Mouse (Mus musculus): ENCODE data around the gene Hspb9.

The Hspb9 gene

DNA sequence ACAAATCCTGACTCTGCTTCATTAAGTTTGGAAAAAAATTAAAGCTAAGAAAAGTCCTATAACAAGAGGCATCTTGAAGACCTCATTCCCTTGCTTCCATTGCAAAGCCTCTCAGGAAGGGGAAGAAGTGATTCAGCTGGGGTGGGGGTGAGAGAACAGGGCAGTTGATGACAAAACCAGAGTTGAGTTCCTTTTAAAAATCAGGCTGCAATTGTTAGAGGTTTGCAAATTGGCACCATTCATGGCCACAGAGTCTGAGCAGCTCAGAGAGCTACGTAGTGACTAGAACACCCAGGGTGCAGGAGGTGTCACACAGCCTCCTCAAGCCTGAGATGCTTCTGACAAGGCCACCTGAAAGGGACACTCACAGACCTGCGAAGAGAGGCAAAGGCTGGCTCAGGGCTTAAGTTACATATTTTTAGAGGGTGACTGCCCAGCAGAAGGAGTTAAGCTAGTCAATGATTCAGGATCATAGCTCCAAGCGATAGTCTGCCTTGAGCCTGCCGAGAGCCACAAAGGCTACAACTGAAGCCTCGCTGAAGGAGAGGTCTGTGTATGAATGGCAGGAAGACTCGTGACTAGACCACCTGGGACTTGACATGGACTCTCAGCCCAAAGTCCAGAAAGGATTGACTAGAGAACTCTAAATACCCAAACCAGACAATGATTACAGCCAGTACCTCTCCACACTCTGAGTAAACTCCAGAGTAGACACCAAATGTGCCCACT, 17.0 kb downstream of the Hspb9 start:
- DNase-seq (ENCODE audit: extremely low spot score, low spot score) = no peak

DNA sequence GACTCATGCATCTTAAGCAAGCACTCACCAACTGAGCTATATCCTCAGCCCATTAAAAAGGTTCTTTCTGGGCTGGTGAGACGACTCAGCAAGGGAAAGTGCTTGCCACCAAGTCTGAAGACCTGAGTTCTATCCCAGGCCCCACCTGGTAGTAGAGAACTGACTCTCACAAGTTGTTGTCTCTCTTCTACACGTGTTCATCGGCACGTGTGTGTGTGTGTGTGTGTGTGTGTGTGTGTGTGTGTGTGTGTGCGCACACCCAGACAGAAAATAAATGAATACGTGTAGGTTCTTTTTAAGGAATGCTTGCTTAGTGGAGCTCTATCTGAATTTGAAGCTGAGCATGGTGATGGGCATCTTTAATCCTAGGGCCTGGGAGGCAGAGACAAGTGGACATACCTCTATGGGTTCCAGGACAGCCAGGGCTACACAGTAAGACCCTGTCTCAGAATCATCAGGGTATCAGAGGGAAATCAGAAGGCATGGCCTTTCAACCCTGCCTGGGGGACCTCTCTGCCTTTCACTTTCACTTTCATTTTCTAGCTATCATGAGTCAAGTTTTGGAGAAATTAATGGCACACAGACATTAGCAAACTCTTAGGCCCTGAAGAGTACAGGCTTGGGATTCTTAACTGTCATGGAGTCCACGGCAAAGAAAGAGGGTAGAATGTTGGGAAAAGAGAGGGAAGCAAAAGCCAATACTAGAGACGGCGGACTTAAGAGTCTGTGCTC, 21.6 kb downstream of the Hspb9 start:
- DNase-seq (ENCODE audit: extremely low spot score, low spot score) = no peak

DNA sequence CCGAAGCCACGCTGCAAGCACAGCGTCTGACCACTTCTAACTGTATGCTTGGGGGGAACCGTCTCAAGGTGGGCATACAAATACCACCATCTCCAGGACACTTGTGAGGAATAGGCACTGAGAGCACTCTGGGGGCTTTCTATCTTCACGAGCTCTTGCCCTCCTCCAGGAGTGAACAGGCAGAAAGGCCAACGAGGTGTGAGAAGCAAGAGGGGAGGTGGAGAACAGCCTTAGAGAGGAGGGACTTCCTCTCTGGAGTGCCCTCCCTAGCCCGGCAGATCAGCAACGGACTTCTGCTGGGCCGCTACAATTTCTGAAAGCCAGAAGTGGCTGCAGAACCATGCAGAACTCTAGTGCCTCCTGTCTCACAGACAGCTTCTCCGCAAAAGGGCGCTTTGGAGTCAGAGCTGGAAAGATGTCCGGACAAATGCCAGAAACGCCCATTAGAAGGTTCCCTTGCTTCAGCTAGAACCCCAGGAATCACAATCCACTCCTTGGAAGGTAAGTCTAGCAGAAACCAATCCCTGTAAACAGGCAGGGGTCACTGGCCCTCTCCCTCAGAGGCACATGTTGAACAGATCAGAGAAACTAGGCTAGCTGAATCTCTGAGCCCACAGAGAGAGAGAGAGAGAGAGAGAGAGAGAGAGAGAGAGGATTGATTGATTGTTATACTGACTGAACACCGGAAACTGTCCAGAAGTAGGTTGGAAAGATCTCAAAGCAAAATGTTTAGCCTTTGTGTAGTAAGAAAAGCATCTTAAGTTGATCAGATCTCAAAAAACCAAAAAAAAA, 22.5 kb downstream of the Hspb9 start:
- DNase-seq (ENCODE audit: extremely low spot score, low spot score) = no peak

DNA sequence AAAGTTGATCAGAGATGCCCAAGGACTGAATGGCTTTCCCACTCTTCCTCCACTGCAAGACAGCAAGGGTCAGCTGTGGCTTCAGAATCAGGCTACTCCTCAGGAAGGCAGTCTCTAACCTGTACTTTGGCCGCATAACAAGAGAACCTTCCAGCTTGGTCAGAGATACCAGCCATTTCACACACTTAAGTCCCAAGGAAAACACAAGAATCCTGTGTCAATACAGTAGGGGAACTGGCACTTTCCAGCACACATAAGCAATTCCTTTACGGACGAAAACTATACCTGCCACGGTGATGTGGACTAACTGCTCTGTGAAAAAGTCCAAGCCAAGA, 23.1 kb downstream of the Hspb9 start:
- no peak for DNase-seq (ENCODE audit: extremely low spot score, low spot score)

DNA sequence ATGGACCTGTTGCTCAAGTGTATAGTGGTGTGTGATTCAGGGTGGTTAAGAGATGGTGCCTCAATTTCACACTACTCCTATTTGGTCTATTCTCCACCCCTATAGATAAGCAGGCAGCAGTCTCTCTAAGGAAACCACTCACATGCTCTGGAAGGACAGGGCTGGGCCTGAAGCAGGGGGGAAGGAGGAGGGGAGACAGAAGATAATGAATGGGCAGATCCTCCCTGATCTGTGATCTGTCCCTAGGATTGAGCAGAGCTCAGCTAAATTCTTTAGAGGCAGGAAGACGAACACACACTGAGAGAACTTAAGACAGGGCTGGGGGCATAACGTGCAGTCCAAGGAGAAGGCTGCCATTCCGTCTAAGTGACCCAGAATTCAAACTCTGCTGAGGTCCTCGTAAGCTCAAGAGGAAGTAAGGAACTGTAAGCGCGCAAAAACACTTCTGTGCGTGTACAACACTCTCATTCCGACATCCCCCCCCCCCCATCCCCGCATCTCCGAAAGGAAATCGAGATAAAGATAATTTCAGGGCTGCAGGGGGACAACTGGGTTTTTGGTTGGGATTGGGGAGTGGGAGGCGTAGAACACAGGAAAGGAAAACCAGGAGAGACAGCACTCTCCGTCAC, 23.6 kb downstream of the Hspb9 start:
- DNase-seq (ENCODE audit: extremely low spot score, low spot score) = no peak

DNA sequence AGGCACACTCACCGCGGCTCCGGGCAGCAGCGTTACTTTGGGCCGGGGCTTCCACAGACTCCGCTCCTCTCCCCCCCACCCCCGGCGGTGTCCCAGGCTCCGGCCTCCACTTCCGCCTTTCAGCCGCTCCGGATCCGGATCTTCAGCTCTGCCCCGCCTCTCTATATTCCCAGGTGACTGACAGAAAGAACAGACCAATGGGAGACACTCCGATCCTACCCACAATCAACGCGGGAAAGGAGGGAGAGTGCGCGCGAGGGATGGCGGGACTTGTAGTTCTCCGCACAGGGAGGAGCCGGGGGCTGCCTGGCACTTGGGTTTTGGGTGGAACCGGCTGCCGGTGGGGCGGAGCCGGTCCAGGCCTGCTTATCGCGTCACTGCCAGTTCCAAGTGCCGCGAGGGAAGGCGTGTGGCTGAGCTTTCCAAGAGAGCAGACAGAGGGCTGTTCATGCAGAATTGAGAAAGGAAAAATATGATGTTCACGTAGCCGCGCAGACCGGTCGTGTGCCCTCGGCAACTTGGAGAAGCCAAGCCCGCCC, 24.5 kb downstream of the Hspb9 start, which contains the start of gene Rab5c:
Rab5c (minus strand) TSS at position 150 of the 539 bp plus-strand sequence.
- DNase-seq (ENCODE audit: extremely low spot score, low spot score) = peak; percentile 97

DNA sequence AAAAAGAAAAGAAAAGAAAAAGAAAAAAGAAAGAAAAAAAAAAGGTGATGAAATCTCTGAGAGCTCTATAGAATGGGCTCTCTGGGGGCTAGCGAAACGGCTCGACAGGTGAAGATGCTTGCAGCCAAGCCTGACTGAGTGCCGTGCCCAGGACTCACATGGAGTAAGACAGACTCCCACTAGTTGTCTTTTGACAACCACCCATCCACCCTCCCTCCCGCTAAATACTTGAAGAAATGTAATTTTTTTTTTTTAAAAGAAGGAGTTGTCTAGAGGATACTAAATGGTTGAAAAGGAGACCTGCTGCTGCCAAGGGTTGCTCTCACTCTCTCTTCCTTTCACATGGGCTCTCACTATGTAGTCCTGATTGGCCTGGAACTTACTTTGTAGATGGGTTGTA, 25.1 kb downstream of the Hspb9 start:
- no peak for DNase-seq (ENCODE audit: extremely low spot score, low spot score)

DNA sequence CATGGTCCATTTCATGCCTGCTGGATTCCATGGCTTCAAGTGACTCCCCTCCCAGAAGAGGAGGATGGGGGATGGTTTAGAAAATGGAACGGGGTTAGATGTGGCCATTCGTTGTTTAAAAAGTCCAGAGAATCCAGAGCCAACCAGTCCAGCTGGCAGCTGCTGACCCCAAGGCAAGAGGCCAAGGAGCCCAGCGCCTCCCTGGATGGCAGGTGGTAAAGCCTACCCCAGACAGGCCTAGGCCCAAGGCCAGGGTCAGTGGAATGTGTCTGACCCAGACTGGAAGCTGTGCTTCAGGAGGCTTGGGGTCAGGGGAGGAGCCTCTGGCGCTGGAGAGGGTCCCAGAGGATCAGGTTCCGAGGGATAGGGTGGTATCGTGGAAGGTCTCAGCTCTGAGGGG, 27.7 kb downstream of the Hspb9 start:
- DNase-seq (ENCODE audit: extremely low spot score, low spot score) = no peak

DNA sequence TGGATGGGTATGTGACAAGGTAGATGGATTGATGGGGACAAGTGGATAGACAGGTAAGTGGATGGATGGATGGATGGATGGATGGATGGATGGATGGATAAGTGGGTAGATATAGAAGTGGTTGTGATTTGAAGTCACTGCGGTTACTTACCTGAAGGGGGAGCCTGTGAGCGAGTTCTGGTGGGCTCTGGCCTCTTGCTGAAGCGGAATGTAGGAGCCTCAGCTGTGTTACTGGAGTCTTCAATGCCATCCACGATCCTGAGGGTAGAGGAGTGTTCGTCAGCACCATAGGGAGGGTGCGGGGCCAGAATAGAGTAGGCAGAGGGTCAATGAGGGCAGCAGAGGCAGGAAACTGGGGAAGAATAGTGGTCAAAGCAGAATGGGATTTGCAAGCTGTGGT, 31.4 kb downstream of the Hspb9 start:
- DNase-seq (ENCODE audit: extremely low spot score, low spot score) = peak; percentile 50

DNA sequence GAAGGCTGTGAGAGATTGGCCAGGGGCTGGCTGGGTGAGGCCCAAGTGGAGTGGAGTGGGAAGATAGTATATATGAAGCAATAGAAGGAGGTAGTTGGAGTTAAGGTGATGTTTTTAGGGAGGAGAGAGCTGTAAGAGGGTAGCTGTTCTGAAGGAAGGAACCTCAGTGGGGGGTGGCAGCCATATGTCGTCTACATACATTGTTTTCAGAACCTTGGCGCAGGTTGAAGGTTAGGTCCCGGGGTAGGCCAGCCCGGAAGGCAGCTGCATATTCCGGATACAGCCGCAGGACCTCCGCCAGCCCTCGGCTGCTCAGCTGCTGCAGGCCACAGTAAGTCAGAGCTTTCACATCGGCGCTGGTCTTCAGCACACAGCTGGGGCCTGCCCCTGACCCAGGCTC, 32.9 kb downstream of the Hspb9 start:
- no peak for DNase-seq (ENCODE audit: extremely low spot score, low spot score)

DNA sequence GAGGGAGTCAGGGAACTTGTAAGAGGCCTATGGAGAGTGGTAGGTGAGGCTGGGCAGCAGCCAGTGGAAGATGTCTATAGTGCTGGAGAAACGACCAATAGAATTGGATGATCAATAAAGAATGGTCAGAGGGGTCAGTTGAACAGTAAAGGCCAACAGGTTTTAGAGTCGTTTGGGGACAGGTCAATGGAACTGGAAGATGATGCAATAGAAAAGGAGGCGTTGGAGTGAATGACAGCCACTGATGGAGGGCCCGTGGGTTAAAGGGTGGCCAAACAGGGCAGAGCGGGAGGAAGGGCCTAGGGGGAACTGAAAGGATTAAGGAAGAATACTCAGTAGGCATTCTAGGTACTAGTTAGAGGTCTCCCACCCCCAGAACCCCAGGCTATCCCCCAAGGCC, 33.5 kb downstream of the Hspb9 start:
- DNase-seq (ENCODE audit: extremely low spot score, low spot score) = no peak

DNA sequence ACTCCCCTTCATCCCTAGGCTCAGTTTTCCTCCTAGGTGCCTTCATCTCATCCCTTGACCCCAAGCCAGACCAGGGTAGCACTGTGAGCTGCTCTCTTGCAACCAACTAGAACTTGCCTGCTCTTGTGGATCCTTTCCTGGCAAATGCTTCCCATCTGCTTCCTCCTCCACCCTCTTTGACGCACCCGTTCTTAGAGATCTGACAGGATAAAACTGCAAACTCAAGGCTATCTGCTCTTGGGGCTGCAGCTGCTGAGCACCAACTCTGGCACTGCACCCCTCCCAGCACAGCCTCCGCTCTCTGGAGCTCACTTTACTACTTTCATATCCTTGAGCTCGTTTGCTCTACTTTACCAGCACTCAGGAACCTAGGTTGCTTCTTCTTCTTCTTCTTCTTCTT, 35.0 kb downstream of the Hspb9 start:
- no peak for DNase-seq (ENCODE audit: extremely low spot score, low spot score)

DNA sequence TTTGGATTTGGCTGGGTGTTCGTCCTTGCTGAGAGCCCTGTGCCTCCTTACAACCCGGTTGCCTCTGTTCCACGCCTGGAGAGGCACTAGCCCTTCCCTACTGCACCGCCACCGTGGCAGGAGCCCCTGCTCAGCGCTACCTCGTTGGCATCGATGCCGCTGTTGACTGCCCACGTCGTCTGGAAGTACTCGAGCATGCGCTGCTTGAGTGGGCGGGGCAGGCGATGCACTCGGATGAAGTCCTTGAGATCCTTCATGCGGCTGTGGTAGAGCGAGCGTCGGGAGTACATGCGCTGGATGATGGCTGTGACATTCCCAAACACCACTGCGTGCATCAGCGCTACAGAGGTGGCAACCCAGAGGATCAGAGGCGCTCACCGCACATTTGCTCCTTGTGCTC, 35.8 kb downstream of the Hspb9 start:
- DNase-seq (ENCODE audit: extremely low spot score, low spot score) = no peak

DNA sequence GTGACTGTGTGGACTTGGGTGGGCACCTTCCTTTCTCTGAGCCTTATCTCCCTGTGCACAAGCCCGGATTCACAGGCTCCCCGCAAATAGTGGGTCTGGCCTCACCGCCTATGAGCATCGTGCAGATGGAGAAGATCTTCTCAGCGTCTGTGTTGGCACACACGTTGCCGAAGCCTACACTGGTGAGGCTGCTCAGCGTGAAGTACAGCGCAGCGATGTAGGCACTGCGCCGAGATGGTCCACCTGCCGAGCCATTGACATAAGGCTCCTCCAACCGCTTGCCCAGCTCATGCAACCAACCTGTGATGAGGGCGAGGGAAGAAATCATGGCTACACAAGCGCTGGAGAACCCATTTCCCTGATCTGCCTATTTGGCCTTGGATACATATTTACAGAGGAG, 36.5 kb downstream of the Hspb9 start:
- no peak for DNase-seq (ENCODE audit: extremely low spot score, low spot score)

DNA sequence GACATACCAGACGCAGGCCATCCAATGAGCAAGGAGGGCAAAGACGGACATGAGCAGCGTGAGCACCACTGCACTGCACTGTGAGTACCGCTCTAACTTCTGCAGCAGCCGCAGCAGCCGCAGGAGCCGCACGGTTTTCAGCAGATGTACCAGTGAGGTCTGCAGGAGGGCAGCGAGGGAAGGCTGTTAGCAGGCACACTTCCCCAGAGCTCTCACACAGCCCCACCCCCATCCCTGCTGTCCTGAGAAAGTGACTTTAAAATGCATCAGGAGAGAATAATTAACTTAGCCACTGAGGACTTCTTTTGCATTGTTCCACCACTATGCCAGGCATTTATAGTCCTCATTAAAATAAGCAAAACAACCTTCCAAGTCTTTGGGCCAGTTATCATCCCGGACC, 38.6 kb downstream of the Hspb9 start:
- no peak for DNase-seq (ENCODE audit: extremely low spot score, low spot score)

DNA sequence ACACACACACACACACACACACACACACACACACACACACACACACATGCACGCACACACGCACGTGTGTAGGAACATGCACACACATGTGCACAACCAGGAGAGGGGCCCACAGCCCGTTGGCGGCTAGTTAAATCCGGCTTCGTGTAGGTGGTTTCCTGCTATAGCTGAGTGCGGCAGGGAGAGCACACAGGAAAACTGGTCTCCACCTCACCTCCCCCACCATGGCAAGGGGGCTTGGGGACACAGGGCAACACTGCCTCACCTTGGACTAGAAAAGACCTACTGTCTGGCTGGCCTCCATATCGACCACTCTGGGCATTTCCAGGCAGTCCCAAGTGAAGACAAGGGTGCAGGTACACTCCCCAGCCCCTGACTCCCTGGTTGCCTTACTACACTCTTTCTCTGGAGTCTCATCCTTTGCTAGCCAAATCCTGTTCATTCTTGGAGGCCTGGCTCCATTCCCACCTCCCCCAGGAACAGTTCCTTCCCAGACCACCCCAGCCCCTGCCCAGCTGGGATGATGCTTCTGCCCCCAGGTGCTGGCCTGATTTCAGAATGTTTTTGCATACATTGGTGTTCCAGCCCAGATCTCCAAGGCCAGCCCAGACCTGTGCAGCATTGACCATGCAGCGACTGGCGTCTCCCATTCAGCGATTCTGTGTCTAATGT, 40.5 kb downstream of the Hspb9 start:
- DNase-seq (ENCODE audit: extremely low spot score, low spot score) = no peak

DNA sequence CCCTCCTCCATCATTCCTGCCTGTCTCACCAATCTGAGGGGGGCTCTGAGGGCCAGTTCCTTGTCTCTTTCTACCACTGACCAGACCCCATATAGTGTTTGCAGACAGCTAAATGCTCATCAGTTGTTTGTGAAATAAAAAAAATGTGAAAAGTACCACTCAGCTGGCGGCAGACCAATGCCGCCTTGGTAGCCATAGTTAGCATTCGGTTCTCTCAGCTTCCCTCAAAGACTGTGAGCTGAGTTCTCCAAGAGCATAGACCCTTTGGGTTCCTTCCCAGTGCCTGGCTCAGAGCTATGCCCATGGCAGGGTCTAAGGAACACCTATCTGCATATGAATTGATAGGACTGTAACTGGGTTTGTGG, 41.0 kb downstream of the Hspb9 start:
- no peak for DNase-seq (ENCODE audit: extremely low spot score, low spot score)

DNA sequence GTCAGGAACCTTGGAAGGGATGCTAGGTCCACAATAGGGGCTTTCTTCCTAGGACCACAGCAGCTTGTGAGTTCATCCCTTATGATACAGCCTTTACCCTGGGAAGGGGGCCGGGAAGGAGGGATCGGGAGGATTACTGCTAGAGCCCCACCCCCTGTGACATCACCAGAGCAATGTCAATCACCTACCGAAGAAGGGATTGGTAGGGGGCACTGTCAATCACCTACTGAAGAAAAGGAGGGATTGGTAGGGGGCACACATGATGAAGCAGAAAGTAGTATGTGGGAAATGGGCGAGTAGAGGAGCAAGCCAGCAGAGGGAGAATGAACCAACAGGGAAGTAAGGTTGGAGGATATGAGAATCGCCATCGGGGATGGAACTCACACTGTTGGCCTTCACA, 42.8 kb downstream of the Hspb9 start:
- no peak for DNase-seq (ENCODE audit: extremely low spot score, low spot score)

DNA sequence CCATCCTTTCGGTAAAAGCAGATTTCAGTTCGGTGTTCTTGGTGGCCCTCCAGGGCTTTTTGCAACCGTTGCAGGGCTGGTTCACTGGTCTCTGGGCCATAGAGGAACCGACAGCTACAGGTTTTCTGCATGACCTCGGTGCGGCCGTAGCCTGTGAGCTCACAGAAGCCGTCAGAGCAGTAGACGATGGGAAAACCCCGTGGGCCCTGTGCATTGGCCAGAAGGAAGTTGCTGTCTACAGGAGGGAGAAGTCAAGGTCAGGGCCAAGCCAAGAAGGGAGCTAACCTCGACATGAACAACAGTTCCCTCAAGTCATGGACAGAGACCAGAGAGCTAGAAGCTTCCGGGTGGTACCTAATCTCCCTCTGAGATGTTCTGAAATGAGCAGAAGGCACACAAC, 43.9 kb downstream of the Hspb9 start:
- no peak for DNase-seq (ENCODE audit: extremely low spot score, low spot score)

DNA sequence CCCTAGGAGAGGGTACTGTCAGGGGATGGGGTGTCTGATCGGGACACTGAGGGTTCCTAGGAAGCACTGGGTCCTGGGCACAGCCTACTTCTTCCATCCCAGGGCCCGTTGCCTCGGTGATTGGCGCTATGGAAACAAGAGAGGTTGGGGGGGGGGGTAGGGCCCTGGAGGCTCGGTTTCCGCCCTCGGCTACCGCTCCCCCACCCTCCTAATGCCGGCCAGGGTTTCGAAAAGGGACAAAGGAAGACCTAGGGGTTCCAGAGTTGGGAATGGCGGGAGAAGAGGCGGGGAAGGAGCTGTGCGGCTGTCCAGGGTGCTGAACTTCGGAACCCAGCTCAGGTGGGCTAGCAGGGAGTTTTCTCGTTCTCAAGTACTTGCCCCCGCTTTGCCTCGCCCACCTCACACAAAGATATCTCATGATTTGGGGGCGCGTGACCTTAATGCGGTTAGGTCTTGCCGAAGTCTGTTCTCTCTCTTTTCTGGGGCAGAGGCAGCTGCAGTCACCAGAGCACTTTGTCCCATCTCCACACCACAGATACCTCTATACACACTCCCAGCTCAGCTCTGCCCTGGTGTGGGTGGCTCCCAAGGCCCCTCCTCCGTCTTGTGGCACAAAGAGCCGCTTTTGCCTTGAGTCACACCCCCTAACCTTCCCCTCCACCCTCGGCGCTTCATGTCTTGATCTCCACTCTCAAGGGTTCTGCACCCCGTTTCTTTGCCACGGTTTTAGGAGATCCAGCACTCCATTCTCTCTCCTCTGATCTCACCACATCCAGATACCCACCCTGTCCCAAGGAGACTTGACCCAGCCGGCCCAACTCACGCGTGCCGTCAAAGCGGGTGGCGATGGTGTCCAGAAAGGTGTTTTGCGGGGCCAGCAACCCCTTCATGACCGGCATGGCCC, 45.3 kb downstream of the Hspb9 start:
- peak; percentile 80 for DNase-seq (ENCODE audit: extremely low spot score, low spot score)

Measured in neural tube, embryonic 10.5 days (tissue).